Mouse (Mus musculus) stomach, postnatal 0 days (tissue): ENCODE results near the gene Lmnb2.

Experiments used
- CTCF ChIP-seq: IDR thresholded peaks from 2 replicates; pipeline ENCODE4 v1.5.1; 2016; ENCODE audit warnings: antibody characterized with exemption, low read depth, mild to moderate bottlenecking, moderate library complexity
- EP300 ChIP-seq: optimal IDR thresholded peaks from 2 replicates; pipeline ENCODE3; 2016; ENCODE audit warnings: antibody characterized with exemption

DNA sequence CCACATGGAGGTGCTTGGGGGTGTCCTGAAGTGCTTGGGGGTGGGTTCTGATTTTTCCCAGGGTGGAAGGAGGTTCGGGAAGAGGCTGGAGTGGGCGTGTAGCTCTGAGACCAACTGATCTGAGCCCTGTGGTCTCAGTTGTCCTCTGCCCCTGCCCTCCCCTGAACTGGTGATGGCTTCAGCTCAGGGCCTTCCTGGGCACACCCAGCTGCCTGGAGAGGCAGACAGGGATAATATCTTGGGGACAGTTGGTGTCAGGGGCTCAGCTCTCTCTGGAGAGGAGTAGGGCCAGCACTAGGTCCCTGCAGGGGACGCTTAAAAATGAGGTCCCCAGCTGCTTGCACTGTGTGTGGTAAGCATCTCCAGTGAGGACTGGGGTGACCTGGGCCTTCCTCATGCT lies 60.2 kb downstream of the Lmnb2 start:
- TF ChIP-seq EP300: no peak
- TF ChIP-seq CTCF: no peak
